Mouse (Mus musculus): ENCODE measurements around the gene Rexo2.

- TF ChIP-seq TAL1 (IDR thresholded peaks at IDR 0.05; ENCODE audit: low read length) (no peak), GATA1 (IDR thresholded peaks at IDR 0.05; ENCODE audit: low read length) (no peak)
Measured at GRCm38 (mm10) chr9:48421029-48421428, 59.4 kb downstream of the Rexo2 start.
